Mouse (Mus musculus): ENCODE results near the gene Adam4.

DNA sequence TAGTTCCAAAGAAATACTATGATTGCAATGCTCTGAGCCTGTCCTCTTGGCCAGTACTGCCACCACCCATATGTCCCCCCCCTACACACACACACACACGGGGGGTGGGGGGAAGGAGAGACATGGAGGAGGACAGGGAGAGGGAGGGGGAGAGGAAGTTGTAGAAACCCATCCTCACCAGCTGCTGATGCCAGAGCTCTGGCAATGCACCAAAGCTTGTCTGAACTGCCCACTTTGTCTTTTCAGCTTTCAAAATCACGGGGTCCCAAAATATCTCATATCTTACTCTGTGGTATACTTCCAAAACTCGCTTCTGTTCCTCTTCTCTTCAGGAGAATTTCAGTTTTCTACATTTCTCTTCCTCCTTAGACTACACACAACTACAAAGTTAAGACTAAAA is 8.5 kb downstream of the Adam4 start:
- TF ChIP-seq EP300 (optimal IDR thresholded peaks at IDR 0.05) (no peak), CTCF (IDR thresholded peaks at IDR 0.05; ENCODE audit: low read depth) (no peak)

All from stomach, postnatal 0 days (tissue).